Mouse (Mus musculus): ENCODE measurements around the gene Syf2. TPM values are rescaled to one million over a fixed set of nuclear protein-coding genes. Genes with fewer than 3 reads are reported as not detected.

Syf2 gene
- polyA plus RNA-seq, 1 experiment from 2014 or later, result 76.6 TPM

- H3K9me3 ChIP-seq, result no peaks in the 10 kb centered on the region
- ATAC-seq (ENCODE audit: insufficient number of reproducible peaks, low FRiP score, low TSS enrichment, low read depth), result no peak
- H3K4me3 ChIP-seq, result no peak overlapping the region
- WGBS, result 67% methylated on average over 11 of the region's 11 CpGs
- no peaks in the 10 kb centered on the region for H3K27me3 ChIP-seq
- H3K36me3 ChIP-seq, result no peaks in the 10 kb centered on the region
- peak overlapping the region; percentile 38; the same call in 1 of the 2 replicates for H3K27ac ChIP-seq
- no peak overlapping the region for H3K9ac ChIP-seq
- no peak overlapping the region for H3K4me2 ChIP-seq
- H3K4me1 ChIP-seq, result peaks cover 25% of the 10 kb centered on the region
Measured at GRCm38 (mm10) chr4:134985626-134986335, 55.1 kb downstream of the Syf2 start.

GRCm38 (mm10) chr4:134986336-134986635, 55.6 kb downstream of the Syf2 start:
- H3K27ac ChIP-seq, result peak overlapping the region; percentile 38; the same call in 1 of the 2 replicates
- no peak overlapping the region for H3K9ac ChIP-seq
- no peak overlapping the region for H3K4me3 ChIP-seq
- 50% methylated on average over 4 of the region's 4 CpGs for WGBS
- H3K9me3 ChIP-seq, result no peaks in the 10 kb centered on the region
- no peaks in the 10 kb centered on the region for H3K27me3 ChIP-seq
- no peak overlapping the region for H3K4me2 ChIP-seq
- H3K36me3 ChIP-seq, result no peaks in the 10 kb centered on the region
- no peak for ATAC-seq (ENCODE audit: insufficient number of reproducible peaks, low FRiP score, low TSS enrichment, low read depth)
- H3K4me1 ChIP-seq, result peaks cover 24% of the 10 kb centered on the region

- H3K4me1 ChIP-seq, result peaks cover 17% of the 10 kb centered on the region
- H3K27me3 ChIP-seq, result no peaks in the 10 kb centered on the region
- H3K4me2 ChIP-seq, result no peak overlapping the region
- ATAC-seq (ENCODE audit: insufficient number of reproducible peaks, low FRiP score, low TSS enrichment, low read depth), result no peak
- H3K9me3 ChIP-seq, result no peaks in the 10 kb centered on the region
- no peak overlapping the region for H3K4me3 ChIP-seq
- WGBS, result 82% methylated on average over 3 of the region's 3 CpGs
- no peaks in the 10 kb centered on the region for H3K36me3 ChIP-seq
- H3K27ac ChIP-seq, result no peak overlapping the region
- no peak overlapping the region for H3K9ac ChIP-seq
Measured at GRCm38 (mm10) chr4:134986963-134987362, 56.3 kb downstream of the Syf2 start.

Other genes with a start within 250 kb of the Syf2 start
- gene Man1c1, start 226.6 kb upstream of the Syf2 start, polyA plus RNA-seq (2015; fragmentation: Nextera tagmentation; extraction: Ambion mirVana), result 4.7 and 5.6 TPM in 2 replicates
- gene Ldlrap1, start 162.9 kb upstream of the Syf2 start, polyA plus RNA-seq (2015; fragmentation: Nextera tagmentation; extraction: Ambion mirVana), result 31.8 and 33.9 TPM in 2 replicates
- gene Maco1, start 77.6 kb upstream of the Syf2 start, polyA plus RNA-seq (2015; fragmentation: Nextera tagmentation; extraction: Ambion mirVana), result 39.1 and 44.7 TPM in 2 replicates
- gene Rhd, start 66.4 kb upstream of the Syf2 start, polyA plus RNA-seq (2015; fragmentation: Nextera tagmentation; extraction: Ambion mirVana), result 2.7 and 4.0 TPM in 2 replicates
- gene Tmem50a, start 15.9 kb upstream of the Syf2 start, polyA plus RNA-seq (2015; fragmentation: Nextera tagmentation; extraction: Ambion mirVana), result 193 and 203 TPM in 2 replicates
- 496 and 523 TPM in 2 replicates for gene Rsrp1, start 7.3 kb upstream of the Syf2 start, polyA plus RNA-seq (2015; fragmentation: Nextera tagmentation; extraction: Ambion mirVana)
- 4.4 and 4.6 TPM in 2 replicates for gene Runx3, start 189.8 kb downstream of the Syf2 start, polyA plus RNA-seq (2015; fragmentation: Nextera tagmentation; extraction: Ambion mirVana)

Data from limb, embryonic 15.5 days (tissue).